Mouse (Mus musculus): ENCODE measurements around the gene Dtx3l.

DNA sequence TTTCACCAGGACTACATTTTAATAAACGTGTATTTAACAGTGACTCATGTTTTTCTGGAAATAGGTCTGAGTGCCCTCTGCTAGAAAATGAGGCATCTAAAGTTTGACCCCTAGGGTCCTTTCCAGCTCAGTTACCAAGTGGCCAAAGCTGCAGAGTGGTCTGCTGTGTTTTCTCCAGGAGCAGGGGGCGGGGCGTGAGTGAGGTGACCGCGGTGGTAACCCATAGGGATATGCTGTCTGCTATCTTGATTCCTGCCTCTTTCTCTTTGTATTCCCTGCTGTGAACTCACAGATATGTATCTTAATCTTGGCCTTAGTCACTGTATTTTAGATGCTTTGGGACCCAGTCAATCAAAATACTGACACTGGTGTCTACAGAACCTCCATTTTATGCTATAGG lies 14.6 kb downstream of the Dtx3l start:
- TF ChIP-seq GATA1 (IDR thresholded peaks at IDR 0.05; ENCODE audit: low read length) (no peak), TAL1 (IDR thresholded peaks at IDR 0.05; ENCODE audit: low read length) (no peak)
